Mouse (Mus musculus) MEL (cell line): ENCODE results near the gene Il31. TPM values are rescaled to one million over a fixed set of nuclear protein-coding genes. Genes with fewer than 3 reads are reported as not detected.

Experiments
- DNase-seq: peaks from one replicate; pipeline ENCODE4 v3.0.0; 2011; ENCODE audit warnings: low read depth, low spot score
- H3K27ac ChIP-seq: 2 replicates; pipeline ENCODE4 v1.5.1; 2012; ENCODE audit warnings: low read depth, mild to moderate bottlenecking, control low read depth, low read length, moderate library complexity; ENCODE audit not compliant: control insufficient read depth
- H3K27me3 ChIP-seq, 2 experiments: fragments of 150-350 bp in 1 of 2; sonication (generic) in 1 of 2; 2 replicates each; pipeline ENCODE4 v1.6.1; 2012; ENCODE audit warnings: low read length in 2 of 2, mild to moderate bottlenecking in 2 of 2, improper control_type of control experiment in 1 of 2, moderate library complexity in 1 of 2; ENCODE audit not compliant: insufficient read depth in 2 of 2, control insufficient read depth in 1 of 2
- H3K36me3 ChIP-seq, 2 experiments: 2 replicates each; pipeline ENCODE4 v1.6.1; 2012 to 2014; ENCODE audit warnings: low read length in 2 of 2, improper control_type of control experiment in 1 of 2, inconsistent platforms in 1 of 2, mild to moderate bottlenecking in 1 of 2; ENCODE audit not compliant: insufficient read depth in 2 of 2, control insufficient read depth in 1 of 2
- H3K4me1 ChIP-seq, 2 experiments: fragments of 150-350 bp in 1 of 2; sonication (generic) in 1 of 2; 2 replicates each; pipeline ENCODE4 v1.6.1; 2012; ENCODE audit warnings: low read length in 2 of 2, improper control_type of control experiment in 1 of 2, mild to moderate bottlenecking in 1 of 2; ENCODE audit not compliant: insufficient read depth in 2 of 2, control insufficient read depth in 1 of 2
- H3K4me3 ChIP-seq, 2 experiments: fragments of 150-350 bp in 1 of 2; sonication (generic) in 1 of 2; 2 replicates each; pipeline ENCODE4 v1.5.1; 2012; ENCODE audit warnings: low read depth in 2 of 2, low read length in 2 of 2, mild to moderate bottlenecking in 2 of 2, moderate library complexity in 2 of 2, control low read depth in 1 of 2, improper control_type of control experiment in 1 of 2; ENCODE audit not compliant: control insufficient read depth in 1 of 2, insufficient read depth in 1 of 2
- H3K79me2 ChIP-seq: 2 replicates; pipeline ENCODE4 v1.6.1; 2012; ENCODE audit warnings: mild to moderate bottlenecking, low read length, moderate library complexity; ENCODE audit not compliant: control insufficient read depth, poor library complexity, insufficient read depth
- H3K9ac ChIP-seq: 2 replicates; pipeline ENCODE4 v1.6.1; 2012; ENCODE audit warnings: low read depth, mild to moderate bottlenecking, control low read depth, low read length, moderate library complexity; ENCODE audit not compliant: control insufficient read depth, poor library complexity, severe bottlenecking
- H3K9me3 ChIP-seq: fragments of 150-350 bp; sonication (generic); replicated peaks from 2 replicates; pipeline ENCODE4 v1.6.1; 2012; ENCODE audit warnings: mild to moderate bottlenecking, low read length, improper control_type of control experiment, moderate library complexity; ENCODE audit not compliant: insufficient read depth
- CHD2 ChIP-seq: IDR thresholded peaks from 2 replicates; pipeline ENCODE4 v1.6.1; 2011; ENCODE audit warnings: low read length, improper control_type of control experiment
- CTCF ChIP-seq, 3 experiments: IDR thresholded peaks in 2 of 3; conservative IDR thresholded peaks in 1 of 3; 2 replicates each; pipeline ENCODE4 v1.5.1; 2011 to 2012; ENCODE audit warnings: low read length in 3 of 3, low read depth in 2 of 3, mild to moderate bottlenecking in 2 of 3, improper control_type of control experiment in 1 of 3, inconsistent platforms in 1 of 3, mixed read lengths in 1 of 3, moderate library complexity in 1 of 3; ENCODE audit not compliant: control insufficient read depth in 1 of 3, insufficient read depth in 1 of 3, poor library complexity in 1 of 3, severe bottlenecking in 1 of 3
- ELF1 ChIP-seq: IDR thresholded peaks from 2 replicates; pipeline ENCODE4 v1.6.1; 2014; ENCODE audit warnings: low read depth, mild to moderate bottlenecking, inconsistent platforms, low read length, improper control_type of control experiment, moderate library complexity
- GABPA ChIP-seq: IDR thresholded peaks from 2 replicates; pipeline ENCODE4 v1.6.1; 2012; ENCODE audit warnings: low read depth, mild to moderate bottlenecking, inconsistent platforms, low read length, improper control_type of control experiment, moderate library complexity
- HCFC1 ChIP-seq: IDR thresholded peaks from 2 replicates; pipeline ENCODE4 v1.6.1; 2012; ENCODE audit warnings: low read depth, mild to moderate bottlenecking, inconsistent platforms, low read length, improper control_type of control experiment, moderate library complexity
- JUND ChIP-seq: IDR thresholded peaks from 2 replicates; pipeline ENCODE4 v1.6.1; 2011; ENCODE audit warnings: low read depth, mild to moderate bottlenecking, improper control_type of control experiment, low read length
- KAT2A ChIP-seq: conservative IDR thresholded peaks from 2 replicates; pipeline ENCODE4 v1.6.1; 2012; ENCODE audit warnings: low read depth, low read length, improper control_type of control experiment, inconsistent platforms
- MAZ ChIP-seq: IDR thresholded peaks from 2 replicates; pipeline ENCODE4 v1.6.1; 2012; ENCODE audit warnings: low read depth, mild to moderate bottlenecking, inconsistent platforms, low read length, improper control_type of control experiment
- MYC ChIP-seq: IDR thresholded peaks from 2 replicates; pipeline ENCODE4 v1.6.1; 2011; ENCODE audit warnings: low read depth, mild to moderate bottlenecking, low read length, improper control_type of control experiment, moderate library complexity
- RAD21 ChIP-seq: IDR thresholded peaks from 2 replicates; pipeline ENCODE4 v1.6.1; 2011; ENCODE audit warnings: mild to moderate bottlenecking, low read depth, low read length, improper control_type of control experiment
- TCF12 ChIP-seq: IDR thresholded peaks from 2 replicates; pipeline ENCODE4 v1.6.1; 2014; ENCODE audit warnings: low read depth, mild to moderate bottlenecking, inconsistent platforms, low read length, improper control_type of control experiment, moderate library complexity
- UBTF ChIP-seq: IDR thresholded peaks from 2 replicates; pipeline ENCODE4 v1.6.1; 2012; ENCODE audit warnings: low read depth, mild to moderate bottlenecking, inconsistent platforms, low read length, improper control_type of control experiment, moderate library complexity, borderline replicate concordance; ENCODE audit not compliant: insufficient read depth
- USF2 ChIP-seq, 2 experiments: IDR thresholded peaks; 2 replicates each; pipeline ENCODE4 v1.6.1; 2011 to 2012; ENCODE audit warnings: improper control_type of control experiment in 2 of 2, low read length in 2 of 2, borderline replicate concordance in 1 of 2, inconsistent platforms in 1 of 2, low read depth in 1 of 2, mild to moderate bottlenecking in 1 of 2; ENCODE audit not compliant: insufficient read depth in 1 of 2
- ZC3H11A ChIP-seq: IDR thresholded peaks from 2 replicates; pipeline ENCODE4 v1.6.1; 2012; ENCODE audit warnings: low read depth, mild to moderate bottlenecking, inconsistent platforms, low read length, improper control_type of control experiment
- ZNF384 ChIP-seq: IDR thresholded peaks from 2 replicates; pipeline ENCODE4 v1.6.1; 2012; ENCODE audit warnings: low read depth, mild to moderate bottlenecking, inconsistent platforms, low read length, improper control_type of control experiment
- polyA plus RNA-seq, 2 experiments: library from polyadenylated mRNA; stranded (reverse) in 1 of 2; unstranded in 1 of 2; fragments of >175 nt in 1 of 2; fragments of >200 nt in 1 of 2; gene quantifications; 2 replicates each; pipeline versions ENCODE4 v1.2.1 to v1.2.4; 2012; ENCODE audit warnings: low replicate concordance in 2 of 2, low read depth in 1 of 2; ENCODE audit not compliant: insufficient read length in 2 of 2, insufficient read depth in 1 of 2, missing spikeins in 1 of 2
- total RNA-seq: library from RNA; depleted of rRNA; stranded (reverse); fragments of 300-350 nt; gene quantifications from 2 replicates; pipeline ENCODE4 v1.2.3, GENCODE M21; 2012; rRNA removed

Gene Il31
- total and polyA plus RNA-seq, 3 experiments: not detected

DNA sequence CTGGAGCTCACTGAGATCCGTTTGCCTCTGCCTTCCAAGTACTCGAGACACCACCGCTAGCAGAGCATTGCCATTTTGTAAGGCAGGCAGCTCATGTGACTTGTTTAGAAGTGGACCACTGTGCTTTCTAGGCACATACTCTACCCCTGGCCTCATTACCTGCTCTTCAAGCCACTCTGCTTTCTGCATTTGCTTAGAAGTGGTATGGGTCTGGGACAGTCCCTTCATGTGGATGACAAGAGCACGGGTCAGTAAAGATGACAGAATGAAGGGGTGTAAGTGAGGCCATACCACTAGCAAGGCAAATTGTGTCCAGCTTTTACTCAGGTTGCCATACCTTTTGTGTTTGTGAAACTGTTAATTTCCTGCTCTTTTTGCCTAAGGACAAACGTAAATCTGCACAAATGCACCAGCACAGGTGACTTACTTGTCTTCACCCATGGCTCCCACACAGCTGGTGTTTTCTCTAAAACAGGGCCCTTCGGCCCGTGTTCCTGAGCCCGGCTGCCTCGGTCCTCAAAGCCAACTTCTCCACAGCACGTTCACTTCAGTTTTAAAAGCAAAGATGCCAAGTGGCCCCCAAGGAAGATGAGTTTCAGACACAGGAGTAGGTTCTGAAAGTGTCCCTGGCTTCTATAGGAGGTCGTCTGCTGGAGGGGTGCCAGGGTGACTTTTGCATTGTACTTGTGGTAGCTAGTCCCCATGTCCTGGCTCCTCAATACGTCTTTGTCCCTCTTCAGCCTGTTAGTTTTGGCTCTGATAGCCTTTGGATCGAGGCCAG is 57.6 kb downstream of the Il31 start:
- Histone ChIP-seq H3K4me3 (no peak overlapping the region), H3K27ac (no peak overlapping the region), H3K4me1 (no peaks in the 10 kb centered on the region), H3K79me2 (peaks cover 3% of the 10 kb centered on the region; the same call in 1 of the 2 replicates), H3K9me3 (no peaks in the 10 kb centered on the region), H3K27me3 (no peaks in the 10 kb centered on the region), H3K36me3 (no peaks in the 10 kb centered on the region; a peak in 2 of 4 replicates), H3K9ac (no peak overlapping the region)
- TF ChIP-seq TCF12 (no peak), JUND (no peak), ZNF384 (no peak), MAZ (no peak), ELF1 (no peak), UBTF (no peak), HCFC1 (no peak), MYC (no peak), ZC3H11A (no peak), CTCF (IDR thresholded peaks at IDR 0.05 in 2 of 3, conservative IDR thresholded peaks at IDR 0.05 in 1 of 3; ENCODE audit: control insufficient read depth in 1 of 3, insufficient read depth in 1 of 3, low read depth in 2 of 3, low read length in 3 of 3, poor library complexity in 1 of 3, severe bottlenecking in 1 of 3) (no peak), RAD21 (no peak), CHD2 (no peak), KAT2A (no peak), GABPA (no peak), USF2 (IDR thresholded peaks at IDR 0.05; ENCODE audit: borderline replicate concordance in 1 of 2, insufficient read depth in 1 of 2, low read depth in 1 of 2, low read length in 2 of 2) (no peak)
- DNase-seq: no peak

Other genes with a start within 250 kb of the Il31 start
- 0.82 and 1.4 TPM in 2 replicates for gene Wdr66, start 237.4 kb downstream of the Il31 start, total RNA-seq
- gene Wdr66, start 237.4 kb downstream of the Il31 start, polyA plus RNA-seq: 1 to 10 TPM in 1 of 2 experiments, not detected in 1; 3.6 TPM
- 3.1 and 3.5 TPM in 2 replicates for gene Bcl7a, start 145.7 kb downstream of the Il31 start, total RNA-seq
- 10 to 100 TPM in 1 of 2 experiments, not detected in 1; 11.0 TPM for gene Bcl7a, start 145.7 kb downstream of the Il31 start, polyA plus RNA-seq
- 5.2 and 5.7 TPM in 2 replicates for gene Mlxip, start 94.7 kb downstream of the Il31 start, total RNA-seq
- gene Mlxip, start 94.7 kb downstream of the Il31 start, polyA plus RNA-seq: 10 to 100 TPM in 1 of 2 experiments, not detected in 1; 21.9 TPM
- not detected in 2 replicates for gene Lrrc43, start 184 bp downstream of the Il31 start, total RNA-seq
- not detected for gene Lrrc43, start 184 bp downstream of the Il31 start, polyA plus RNA-seq
- gene B3gnt4, start 21.0 kb upstream of the Il31 start, total RNA-seq: 0.23 and 0.39 TPM in 2 replicates
- gene B3gnt4, start 21.0 kb upstream of the Il31 start, polyA plus RNA-seq: under 1 TPM in 1 of 2 experiments, not detected in 1; 0.25 TPM
- gene Diablo, start 34.7 kb upstream of the Il31 start, total RNA-seq: 46.8 and 48.9 TPM in 2 replicates
- gene Diablo, start 34.7 kb upstream of the Il31 start, polyA plus RNA-seq: 10 to 100 TPM in 1 of 2 experiments, not detected in 1; 70.8 TPM
- 0.54 TPM in 1 of 2 replicates, not detected in the other for gene Gm49027, start 36.0 kb upstream of the Il31 start, total RNA-seq
- under 1 TPM in 1 of 2 experiments, not detected in 1; 0.53 TPM for gene Gm49027, start 36.0 kb upstream of the Il31 start, polyA plus RNA-seq
- 20.9 and 21.4 TPM in 2 replicates for gene Vps33a, start 83.5 kb upstream of the Il31 start, total RNA-seq
- gene Vps33a, start 83.5 kb upstream of the Il31 start, polyA plus RNA-seq: 10 to 100 TPM in 1 of 2 experiments, not detected in 1; 23.9 TPM
- gene Clip1, start 195.1 kb upstream of the Il31 start, total RNA-seq: 13.3 and 16.2 TPM in 2 replicates
- 10 to 100 TPM in 1 of 2 experiments, not detected in 1; 23.0 TPM for gene Clip1, start 195.1 kb upstream of the Il31 start, polyA plus RNA-seq
- 17.2 and 18.4 TPM in 2 replicates for gene Zcchc8, start 231.6 kb upstream of the Il31 start, total RNA-seq
- 10 to 100 TPM in 1 of 2 experiments, not detected in 1; 57.4 TPM for gene Zcchc8, start 231.6 kb upstream of the Il31 start, polyA plus RNA-seq